Comparison of ENCODE assay signal across 13 mouse cellular contexts in the genomic region with DNA sequence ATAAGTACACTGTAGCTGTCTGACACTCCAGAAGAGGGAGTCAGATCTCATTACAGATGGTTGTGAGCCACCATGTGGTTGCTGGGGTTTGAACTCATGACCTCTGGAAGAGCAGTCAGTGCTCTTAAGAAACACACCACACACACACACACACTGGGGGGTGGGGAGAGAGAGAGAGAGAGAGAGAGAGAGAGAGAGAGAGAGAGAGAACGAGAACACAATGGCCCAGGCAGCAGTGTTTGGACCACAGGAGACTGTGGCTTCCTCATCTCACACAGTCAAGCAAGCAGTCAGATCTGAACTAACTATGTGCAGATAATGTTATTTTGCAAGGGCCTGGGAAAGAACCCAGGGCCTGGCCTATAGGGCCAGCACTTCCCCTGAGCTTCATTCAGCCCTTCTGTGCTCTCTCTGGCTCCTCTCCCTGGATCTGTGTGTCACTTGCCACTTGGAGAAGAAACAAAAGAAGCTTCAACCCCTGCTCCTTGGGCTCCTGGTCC.
"Had no signal": no experiment of that assay in that cellular context is flagged by ENCODE, and none has a peak within 500 bp of the region (broad histone marks: within the 10 kb centered on the region; RNA-seq: fewer than 3 reads in every experiment).

No protein-coding gene starts in this region.

- H3K4me3 ChIP-seq: layer of hippocampus, adult 2 months; liver, embryonic 13.5 days had no signal

- H3K27me3 ChIP-seq: liver, embryonic 13.5 days had no signal

- H3K4me2 ChIP-seq: liver, embryonic 13.5 days had no signal

- H3K36me3 ChIP-seq: liver, embryonic 13.5 days had no signal

- H3K9ac ChIP-seq: liver, embryonic 13.5 days had no signal

- H3K9me3 ChIP-seq: liver, embryonic 13.5 days had no signal

- DNase-seq: kidney, adult 2 months; kidney, postnatal 25 days; layer of hippocampus, adult 9-11 months; liver, embryonic 13.5 days; lung, adult 2 months; midbrain, embryonic 14.5 days; right cerebral cortex, postnatal 25 days; spleen, adult 18-20 months; thymus, adult 18-20 months; thymus, postnatal 36 days had no signal

- H3K27ac ChIP-seq: kidney, postnatal 0 days; layer of hippocampus, adult 2 months; liver, embryonic 13.5 days; macrophage had no signal
